Mouse (Mus musculus): Measurements from ENCODE around the gene Atp6v1e1. TPM values are rescaled to one million over a fixed set of nuclear protein-coding genes. Genes with fewer than 3 reads are reported as not detected.

Atp6v1e1 gene
- polyA plus RNA-seq, 1 experiment from 2014 or later = 123 TPM

DNA sequence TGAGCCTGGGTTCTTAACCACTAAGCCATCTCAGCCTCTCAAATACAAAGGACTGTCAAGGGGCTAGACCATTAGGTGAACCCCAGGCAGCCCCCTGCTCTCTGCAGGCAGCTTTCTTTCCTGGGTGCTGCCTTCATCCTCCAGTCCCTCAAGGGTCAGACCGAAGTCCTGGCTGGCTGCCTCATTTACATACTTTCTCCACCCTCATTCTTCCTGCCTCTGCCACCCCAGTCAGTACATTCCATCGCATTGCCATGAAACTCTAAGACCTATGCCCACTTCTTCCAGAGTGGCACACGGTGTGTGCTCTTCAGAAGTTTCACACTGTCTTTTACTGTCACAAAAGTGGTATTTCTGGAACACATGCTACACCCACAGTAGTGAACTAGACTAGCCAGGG lies 44.4 kb downstream of the Atp6v1e1 start:
- peaks cover 12% of the 10 kb centered on the region for H3K4me1 ChIP-seq
- 64% methylated on average over 3 of the region's 3 CpGs for WGBS

DNA sequence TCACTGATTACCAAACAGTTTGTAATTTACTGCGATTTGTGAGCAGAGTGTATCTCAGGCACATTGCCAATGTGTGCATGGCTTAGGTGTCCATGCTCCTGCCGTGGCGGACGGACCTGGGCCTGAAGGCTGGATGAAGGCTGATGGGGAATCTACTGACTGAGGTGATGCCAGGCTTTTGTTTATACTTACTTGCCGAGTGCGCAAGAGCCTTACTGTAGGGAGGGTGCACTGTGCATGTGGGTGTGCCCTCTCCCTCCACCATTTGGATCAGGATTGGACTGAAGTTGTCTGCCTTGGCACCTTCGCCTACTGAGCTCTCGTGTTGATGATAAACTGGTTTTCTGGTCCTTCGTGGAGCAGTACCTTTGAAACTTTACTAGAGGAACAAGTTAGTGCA lies 45.1 kb downstream of the Atp6v1e1 start:
- H3K4me1 ChIP-seq = peaks cover 19% of the 10 kb centered on the region
- no peaks in the 10 kb centered on the region for H3K9me3 ChIP-seq (replicated peaks)
- H3K4me3 ChIP-seq = no peak overlapping the region
- WGBS = 90% methylated on average over 9 of the region's 9 CpGs
- no peaks in the 10 kb centered on the region for H3K27me3 ChIP-seq (ENCODE audit: low read depth, poor library complexity, severe bottlenecking)
- peaks cover 19% of the 10 kb centered on the region for H3K36me3 ChIP-seq
- H3K27ac ChIP-seq (replicated peaks) = no peak overlapping the region
- no peak for DNase-seq (ENCODE audit: low spot score)

More for the DNA sequence above, 44.4 kb downstream of the Atp6v1e1 start:
- Histone ChIP-seq H3K36me3 (peaks cover 19% of the 10 kb centered on the region), H3K4me3 (no peak overlapping the region), H3K27ac (replicated peaks) (no peak overlapping the region), H3K9me3 (replicated peaks) (no peaks in the 10 kb centered on the region), H3K27me3 (ENCODE audit: low read depth, poor library complexity, severe bottlenecking) (no peaks in the 10 kb centered on the region)
- DNase-seq (ENCODE audit: low spot score) = no peak

- Histone ChIP-seq H3K4me1 (peaks cover 26% of the 10 kb centered on the region), H3K9me3 (replicated peaks) (no peaks in the 10 kb centered on the region), H3K36me3 (peaks cover 24% of the 10 kb centered on the region), H3K27me3 (ENCODE audit: low read depth, poor library complexity, severe bottlenecking) (no peaks in the 10 kb centered on the region), H3K27ac (replicated peaks) (no peak overlapping the region), H3K4me3 (no peak overlapping the region)
- 87% methylated on average over 3 of the region's 3 CpGs for WGBS
- DNase-seq (ENCODE audit: low spot score) = no peak
These were observed 46.3 kb downstream of the Atp6v1e1 start for GRCm38 (mm10) chr6:120776286-120776685.

DNA sequence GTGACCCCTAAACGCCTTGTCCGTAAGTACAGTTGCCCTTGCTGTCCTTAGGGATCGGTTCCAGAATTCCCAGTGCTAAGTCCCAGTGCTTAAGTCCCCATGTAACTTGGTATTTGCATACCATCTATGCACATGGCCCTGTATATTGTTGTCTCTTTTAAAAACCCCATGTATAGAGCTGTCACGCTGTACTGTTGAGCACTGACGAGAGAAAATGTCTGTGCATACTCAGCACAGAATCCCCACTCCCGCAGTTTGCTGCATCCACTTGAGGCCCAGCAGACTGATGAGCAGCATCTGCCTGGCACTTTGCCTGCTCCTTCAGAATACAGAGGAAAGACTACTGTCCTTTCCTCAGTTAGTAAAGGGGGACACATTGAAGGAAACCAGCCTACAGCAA lies 48.8 kb downstream of the Atp6v1e1 start:
- Histone ChIP-seq H3K4me1 (peaks cover 26% of the 10 kb centered on the region), H3K27me3 (ENCODE audit: low read depth, poor library complexity, severe bottlenecking) (no peaks in the 10 kb centered on the region), H3K27ac (replicated peaks) (peak overlapping the region; percentile 82), H3K9me3 (replicated peaks) (no peaks in the 10 kb centered on the region), H3K36me3 (peaks cover 42% of the 10 kb centered on the region), H3K4me3 (no peak overlapping the region)
- DNase-seq (ENCODE audit: low spot score) = no peak
- whole genome bisulfite sequencing = 88% methylated on average over 6 of the region's 6 CpGs

DNA sequence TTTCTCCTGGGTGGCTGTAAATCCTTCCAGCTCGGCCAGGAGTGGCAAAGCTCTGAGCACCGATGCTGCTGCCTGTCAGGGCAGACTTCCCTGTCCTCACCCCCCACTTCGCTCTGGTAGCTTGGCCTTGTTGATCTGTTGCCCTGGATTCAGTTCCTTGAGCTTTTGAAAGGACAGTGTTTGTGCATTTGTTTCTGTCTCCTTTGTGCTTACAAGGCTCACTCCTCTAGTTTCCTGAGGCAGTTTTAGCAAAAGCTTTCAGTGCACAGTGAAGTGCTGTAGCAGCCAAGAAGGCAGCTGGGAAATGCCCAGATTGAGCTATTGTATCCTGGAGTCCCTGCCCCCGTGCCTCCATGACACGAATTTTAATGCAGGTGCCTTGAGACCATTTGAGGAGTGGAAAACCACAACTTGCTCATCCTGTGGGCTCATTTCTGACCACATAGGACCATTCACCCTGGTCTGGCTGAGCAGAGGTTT lies 49.4 kb downstream of the Atp6v1e1 start, which contains the start of gene Slc25a18:
Gene Slc25a18, plus strand, starts transcription at position 430 of the 480 bp plus-strand sequence.
- H3K4me1 ChIP-seq = peaks cover 26% of the 10 kb centered on the region
- peak; percentile 44 for DNase-seq (ENCODE audit: low spot score)
- peaks cover 47% of the 10 kb centered on the region for H3K36me3 ChIP-seq
- H3K27ac ChIP-seq (replicated peaks) = peak within 1 kb of the TSS; percentile 82
- H3K4me3 ChIP-seq = no peak within 1 kb of the TSS
- H3K27me3 ChIP-seq (ENCODE audit: low read depth, poor library complexity, severe bottlenecking) = no peaks in the 10 kb centered on the region
- WGBS = 66% methylated on average over 5 of the region's 5 CpGs
- no peaks in the 10 kb centered on the region for H3K9me3 ChIP-seq (replicated peaks)

DNA sequence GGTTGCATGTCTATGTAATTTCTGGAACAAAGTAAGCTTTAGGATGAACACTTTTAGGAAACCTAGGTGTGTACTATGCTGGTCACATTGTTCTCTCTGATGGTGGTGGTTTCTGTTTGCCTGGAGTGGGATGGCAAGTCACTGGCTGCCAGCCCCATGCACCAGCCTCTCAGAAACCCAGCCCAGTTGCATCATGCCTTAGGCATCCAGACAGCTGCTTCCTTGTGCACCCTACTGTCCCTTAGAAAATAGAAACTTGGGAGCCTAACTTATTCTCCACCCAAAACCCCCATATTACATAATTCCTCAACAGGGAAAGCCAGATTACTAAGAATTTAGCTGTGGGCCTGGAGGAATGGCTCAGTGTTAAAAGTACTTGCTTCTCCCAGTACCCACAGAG lies 50.6 kb downstream of the Atp6v1e1 start:
- H3K9me3 ChIP-seq (replicated peaks) = no peaks in the 10 kb centered on the region
- peak overlapping the region; percentile 82; the same call in 1 of the 2 replicates for H3K27ac ChIP-seq (replicated peaks)
- peaks cover 55% of the 10 kb centered on the region for H3K36me3 ChIP-seq
- no peaks in the 10 kb centered on the region for H3K27me3 ChIP-seq (ENCODE audit: low read depth, poor library complexity, severe bottlenecking)
- peaks cover 26% of the 10 kb centered on the region for H3K4me1 ChIP-seq
- DNase-seq (ENCODE audit: low spot score) = no peak
- no peak overlapping the region for H3K4me3 ChIP-seq

- H3K27me3 ChIP-seq (ENCODE audit: low read depth, poor library complexity, severe bottlenecking) = no peaks in the 10 kb centered on the region
- no peak overlapping the region for H3K4me3 ChIP-seq
- no peak overlapping the region for H3K27ac ChIP-seq (replicated peaks)
- no peak for DNase-seq (ENCODE audit: low spot score)
- H3K4me1 ChIP-seq = peaks cover 26% of the 10 kb centered on the region
- 98% methylated on average over 1 of the region's 1 CpGs for WGBS
- peaks cover 62% of the 10 kb centered on the region for H3K36me3 ChIP-seq
- H3K9me3 ChIP-seq (replicated peaks) = no peaks in the 10 kb centered on the region
These were observed 51.2 kb downstream of the Atp6v1e1 start for GRCm38 (mm10) chr6:120771366-120771765.

- H3K27me3 ChIP-seq (ENCODE audit: low read depth, poor library complexity, severe bottlenecking) = no peaks in the 10 kb centered on the region
- WGBS = 94% methylated on average over 1 of the region's 1 CpGs
- H3K4me3 ChIP-seq = no peak overlapping the region
- H3K9me3 ChIP-seq (replicated peaks) = no peaks in the 10 kb centered on the region
- peaks cover 26% of the 10 kb centered on the region for H3K4me1 ChIP-seq
- peaks cover 68% of the 10 kb centered on the region for H3K36me3 ChIP-seq
- no peak overlapping the region for H3K27ac ChIP-seq (replicated peaks)
- no peak for DNase-seq (ENCODE audit: low spot score)
These were observed 52.6 kb downstream of the Atp6v1e1 start for GRCm38 (mm10) chr6:120769972-120770371.

GRCm38 (mm10) chr6:120761151-120761550 lies 61.4 kb downstream of the Atp6v1e1 start:
- Histone ChIP-seq H3K9me3 (replicated peaks) (no peaks in the 10 kb centered on the region), H3K4me1 (no peaks in the 10 kb centered on the region), H3K36me3 (peaks cover 99% of the 10 kb centered on the region), H3K27me3 (ENCODE audit: low read depth, poor library complexity, severe bottlenecking) (no peaks in the 10 kb centered on the region), H3K27ac (replicated peaks) (no peak overlapping the region), H3K4me3 (no peak overlapping the region)
- 82% methylated on average over 2 of the region's 2 CpGs for WGBS
- DNase-seq (ENCODE audit: low spot score) = no peak

- H3K27ac ChIP-seq (replicated peaks) = no peak overlapping the region
- no peaks in the 10 kb centered on the region for H3K4me1 ChIP-seq
- no peak overlapping the region for H3K4me3 ChIP-seq
- H3K27me3 ChIP-seq (ENCODE audit: low read depth, poor library complexity, severe bottlenecking) = no peaks in the 10 kb centered on the region
- no peaks in the 10 kb centered on the region for H3K9me3 ChIP-seq (replicated peaks)
- H3K36me3 ChIP-seq = peaks cover 62% of the 10 kb centered on the region
- 92% methylated on average over 2 of the region's 2 CpGs for WGBS
- DNase-seq (ENCODE audit: low spot score) = no peak
These were observed 76.2 kb downstream of the Atp6v1e1 start for GRCm38 (mm10) chr6:120746416-120746815.

Small RNA genes lying within 50 kb of the gene (microRNA-seq; reads per million reads assigned to microRNA genes)
- gene Gm25193 = not detected

Other genes starting within 250 kb of the Atp6v1e1 start
- gene Cecr2, start 156.4 kb downstream of the Atp6v1e1 start, polyA plus RNA-seq (2016; fragmentation: Nextera tagmentation; extraction: Ambion mirVana) = 13.4 and 14.6 TPM in 2 replicates
- 0.35 and 1.2 TPM in 2 replicates for gene Slc25a18, start 49.2 kb downstream of the Atp6v1e1 start, polyA plus RNA-seq (2016; fragmentation: Nextera tagmentation; extraction: Ambion mirVana)
- 46.6 and 48.9 TPM in 2 replicates for gene Bcl2l13, start 13.4 kb upstream of the Atp6v1e1 start, polyA plus RNA-seq (2016; fragmentation: Nextera tagmentation; extraction: Ambion mirVana)
- gene Bid, start 94.1 kb upstream of the Atp6v1e1 start, polyA plus RNA-seq (2016; fragmentation: Nextera tagmentation; extraction: Ambion mirVana) = 15.4 and 16.6 TPM in 2 replicates